Mouse (Mus musculus) B cell, adult 2 months (primary cell): ENCODE data around the gene Bcas1.
"Not testable (repeated sequence)": the region's sequence is repeated elsewhere in the genome, so short reads cannot be mapped to it uniquely, and the experiment has no call there.

Experiments used
- DNase-seq, 2 experiments: peaks; one replicate each; pipeline ENCODE4 v3.0.0; 2022

Gene Bcas1

GRCm38 (mm10) chr2:170427704-170428103 lies at the start of gene Bcas1:
Gene Bcas1, minus strand, starts transcription at chr2:170427845.
- DNase-seq = no peak

- no peak for DNase-seq
Observed at GRCm38 (mm10) chr2:170476643-170477042, 49.0 kb upstream of the Bcas1 start.

- DNase-seq = peak; percentile 42 to 48
Observed at GRCm38 (mm10) chr2:170476215-170476614, 48.6 kb upstream of the Bcas1 start.

GRCm38 (mm10) chr2:170475164-170475563 lies 47.5 kb upstream of the Bcas1 start:
- no peak for DNase-seq

- no peak for DNase-seq
Observed at GRCm38 (mm10) chr2:170474125-170474524, 46.5 kb upstream of the Bcas1 start.

GRCm38 (mm10) chr2:170470591-170470990 lies 42.9 kb upstream of the Bcas1 start:
- DNase-seq = no peak

GRCm38 (mm10) chr2:170469616-170470308 lies 42.1 kb upstream of the Bcas1 start:
- DNase-seq = no peak

- DNase-seq = peak; percentile 25 to 31
Observed at GRCm38 (mm10) chr2:170468009-170468408, 40.4 kb upstream of the Bcas1 start.

- DNase-seq = no peak
Observed at GRCm38 (mm10) chr2:170464817-170465216, 37.2 kb upstream of the Bcas1 start.

- DNase-seq = no peak
Observed at GRCm38 (mm10) chr2:170461652-170462051, 34.0 kb upstream of the Bcas1 start.

- no peak for DNase-seq
Observed at GRCm38 (mm10) chr2:170459805-170460204, 32.2 kb upstream of the Bcas1 start.

- DNase-seq = no peak
Observed at GRCm38 (mm10) chr2:170459183-170459582, 31.5 kb upstream of the Bcas1 start.

GRCm38 (mm10) chr2:170453809-170454208 lies 26.2 kb upstream of the Bcas1 start:
- DNase-seq = not testable (repeated sequence)

GRCm38 (mm10) chr2:170450933-170451332 lies 23.3 kb upstream of the Bcas1 start:
- DNase-seq = peak; percentile 77 to 79

- DNase-seq = no peak
Observed at GRCm38 (mm10) chr2:170447651-170448050, 20.0 kb upstream of the Bcas1 start.

- no peak for DNase-seq
Observed at GRCm38 (mm10) chr2:170446843-170447383, 19.3 kb upstream of the Bcas1 start.

- DNase-seq = no peak
Observed at GRCm38 (mm10) chr2:170445861-170446260, 18.2 kb upstream of the Bcas1 start.

GRCm38 (mm10) chr2:170442535-170442934 lies 14.9 kb upstream of the Bcas1 start:
- peak; percentile 29 to 32 for DNase-seq

GRCm38 (mm10) chr2:170438782-170439181 lies 11.1 kb upstream of the Bcas1 start:
- no peak for DNase-seq

GRCm38 (mm10) chr2:170436204-170436603 lies 8.6 kb upstream of the Bcas1 start:
- no peak for DNase-seq

GRCm38 (mm10) chr2:170432152-170432551 lies 4.5 kb upstream of the Bcas1 start:
- no peak for DNase-seq

GRCm38 (mm10) chr2:170428966-170429365 lies 1.3 kb upstream of the Bcas1 start:
- DNase-seq = no peak

- no peak for DNase-seq
Observed at GRCm38 (mm10) chr2:170424131-170424530, 3.5 kb downstream of the Bcas1 start.

- DNase-seq = no peak
Observed at GRCm38 (mm10) chr2:170421924-170422323, 5.7 kb downstream of the Bcas1 start.

- peak; percentile 25 to 28 for DNase-seq
Observed at GRCm38 (mm10) chr2:170418748-170419147, 8.9 kb downstream of the Bcas1 start.
